Comparison of ENCODE assay signal across 9 mouse cellular contexts in genomic region chr10:80017361-80017760, GRCm38 (mm10). TPM values are rescaled to one million over a fixed set of nuclear protein-coding genes. Genes with fewer than 3 reads are reported as not detected.
DNase-seq lines count a peak whose midpoint lies in the region; ATAC-seq and TF ChIP-seq lines count a peak whose summit lies in the region.
"Had no signal": no experiment of that assay in that cellular context is flagged by ENCODE, and none has a peak within 500 bp of the region (broad histone marks: within the 10 kb centered on the region; RNA-seq: fewer than 3 reads in every experiment).

No protein-coding gene starts in this region.

- TF ChIP-seq POLR2A in bone marrow, adult 2 months (IDR thresholded peaks at IDR 0.05; ENCODE audit: borderline replicate concordance, control insufficient read depth, low read depth, low read length), result no peak
- TF ChIP-seq POLR2A in olfactory bulb, adult 2 months (IDR thresholded peaks at IDR 0.05; ENCODE audit: insufficient read depth, low read depth, low read length), result no peak

- peak overlapping the region; percentile 98 for H3K27ac ChIP-seq in bone marrow, adult 2 months (ENCODE audit: control insufficient read depth, insufficient read depth, low read depth, low read length, poor library complexity)
- H3K27ac ChIP-seq in liver, embryonic 13.5 days, result peak overlapping the region; percentile 84
- H3K27ac ChIP-seq in olfactory bulb, adult 2 months (ENCODE audit: insufficient read depth, low read depth, low read length), result 0 out of 2 replicates have a peak overlapping the region, but pooled peaks have one; percentile 18
- H3K27ac ChIP-seq in forebrain, embryonic 11.5 days (ENCODE audit: low read depth, low read length), result no peak overlapping the region
- H3K27ac ChIP-seq: hindbrain, embryonic 13.5 days had no signal

- no peaks in the 10 kb centered on the region for H3K9me3 ChIP-seq in liver, embryonic 13.5 days (replicated peaks)
- no peaks in the 10 kb centered on the region for H3K9me3 ChIP-seq in forebrain, embryonic 11.5 days (ENCODE audit: control insufficient read depth, low read length)
- H3K9me3 ChIP-seq: hindbrain, embryonic 13.5 days had no signal

- peak overlapping the region; percentile 72 for H3K9ac ChIP-seq in liver, embryonic 13.5 days
- no peak overlapping the region for H3K9ac ChIP-seq in forebrain, embryonic 11.5 days (ENCODE audit: low read length)
- H3K9ac ChIP-seq: hindbrain, embryonic 13.5 days had no signal

- ATAC-seq in liver, embryonic 13.5 days (ENCODE audit: low read depth), result peak; percentile 44
- no peak for ATAC-seq in forebrain, embryonic 11.5 days (replicated peaks; ENCODE audit: low FRiP score)

- peak; percentile 84 to 93 for DNase-seq in CD8-positive naive resting alpha-beta T cell, adult 2 months (ENCODE audit: low read depth in 2 of 2, low spot score in 2 of 2)
- peak; percentile 60 for DNase-seq in liver, embryonic 13.5 days
- DNase-seq in urinary bladder, adult 18-20 months (ENCODE audit: low spot score in 2 of 2), result no peak
- DNase-seq in urinary bladder, postnatal 4 days (ENCODE audit: low spot score in 2 of 2), result no peak
- no peak for DNase-seq in frontal cortex, adult 2 months (ENCODE audit: extremely low spot score in 1 of 2, low spot score in 1 of 2)
- DNase-seq in forebrain, embryonic 11.5 days (ENCODE audit: low spot score), result no peak

- H3K4me2 ChIP-seq in liver, embryonic 13.5 days, result peak overlapping the region; percentile 78
- H3K4me2 ChIP-seq in forebrain, embryonic 11.5 days (ENCODE audit: low read depth, low read length, severe bottlenecking), result no peak overlapping the region
- H3K4me2 ChIP-seq: hindbrain, embryonic 13.5 days had no signal

- 4% methylated on average over 3 of the region's 3 CpGs for WGBS in bone marrow, adult 2 months
- 14% methylated on average over 3 of the region's 3 CpGs for WGBS in liver, embryonic 13.5 days (ENCODE audit: insufficient replicate concordance)
- 85% methylated on average over 3 of the region's 3 CpGs for WGBS in olfactory bulb, adult 2 months
- 81% methylated on average over 3 of the region's 3 CpGs for WGBS in forebrain, embryonic 11.5 days

- H3K4me3 ChIP-seq in bone marrow, adult 2 months (replicated peaks; ENCODE audit: control insufficient read depth, low read depth, low read length), result peak overlapping the region; percentile 92
- H3K4me3 ChIP-seq in liver, embryonic 13.5 days (replicated peaks), result peak overlapping the region; percentile 59
- peak overlapping the region; percentile 0; the same call in 1 of the 2 replicates for H3K4me3 ChIP-seq in olfactory bulb, adult 2 months (ENCODE audit: insufficient read depth, low read depth, low read length)
- no peak overlapping the region for H3K4me3 ChIP-seq in forebrain, embryonic 11.5 days (ENCODE audit: low read depth, low read length)
- H3K4me3 ChIP-seq: hindbrain, embryonic 13.5 days had no signal

- peaks cover 8% of the 10 kb centered on the region for H3K4me1 ChIP-seq in bone marrow, adult 2 months (ENCODE audit: control insufficient read depth, insufficient read depth, low read length)
- peaks cover 72% of the 10 kb centered on the region for H3K4me1 ChIP-seq in liver, embryonic 13.5 days (replicated peaks)
- H3K4me1 ChIP-seq in olfactory bulb, adult 2 months (ENCODE audit: control insufficient read depth, insufficient read depth, low read length), result peaks cover 3% of the 10 kb centered on the region
- peaks cover 5% of the 10 kb centered on the region; the same call in 1 of the 2 replicates for H3K4me1 ChIP-seq in forebrain, embryonic 11.5 days (replicated peaks; ENCODE audit: control insufficient read depth, insufficient read depth, low read length)

- H3K36me3 ChIP-seq in liver, embryonic 13.5 days, result peaks cover 60% of the 10 kb centered on the region
- no peaks in the 10 kb centered on the region for H3K36me3 ChIP-seq in forebrain, embryonic 11.5 days (ENCODE audit: control insufficient read depth, insufficient read depth, low read length)

- no peak for TF ChIP-seq CTCF in bone marrow, adult 2 months (IDR thresholded peaks at IDR 0.05; ENCODE audit: control insufficient read depth, insufficient read depth, low read length)
- TF ChIP-seq CTCF in olfactory bulb, adult 2 months (IDR thresholded peaks at IDR 0.05; ENCODE audit: insufficient read depth, low read depth, low read length), result no peak

- H3K27me3 ChIP-seq in liver, embryonic 13.5 days, result peaks cover 19% of the 10 kb centered on the region
- H3K27me3 ChIP-seq in forebrain, embryonic 11.5 days (ENCODE audit: control insufficient read depth, insufficient read depth, low read length), result peaks cover 30% of the 10 kb centered on the region

RNA-seq across cellular contexts. Expression of gene Arhgap45, which starts 0.9 kb away (rescaled TPM):
- polyA plus RNA-seq in bone marrow, adult 2 months (2011; ENCODE audit: insufficient read depth, insufficient read length, low replicate concordance, missing spikeins), result 111 and 291 TPM in 2 replicates
- polyA plus RNA-seq in liver, embryonic 13.5 days (2015; fragmentation: Nextera tagmentation; extraction: Ambion mirVana), result 14.3 and 14.9 TPM in 2 replicates
- polyA plus RNA-seq in olfactory bulb, adult 2 months (2012; ENCODE audit: insufficient read depth, insufficient read length, low replicate concordance, missing spikeins), result 193 and 203 TPM in 2 replicates
- 5.3 and 7.1 TPM in 2 replicates for polyA plus RNA-seq in frontal cortex, adult 2 months (2012; rRNA removed)
- polyA plus RNA-seq in forebrain, embryonic 11.5 days (2014; fragmentation: Nextera tagmentation; extraction: Ambion mirVana), result 4.6 and 4.9 TPM in 2 replicates

RNA-seq across cellular contexts. Expression of gene Abca7, which starts 21.1 kb away (rescaled TPM):
- 54.3 and 96.9 TPM in 2 replicates for polyA plus RNA-seq in bone marrow, adult 2 months (2011; ENCODE audit: insufficient read depth, insufficient read length, low replicate concordance, missing spikeins)
- 6.3 and 7.4 TPM in 2 replicates for polyA plus RNA-seq in liver, embryonic 13.5 days (2015; fragmentation: Nextera tagmentation; extraction: Ambion mirVana)
- not detected in 2 replicates for polyA plus RNA-seq in olfactory bulb, adult 2 months (2012; ENCODE audit: insufficient read depth, insufficient read length, low replicate concordance, missing spikeins)
- 12.4 and 13.0 TPM in 2 replicates for polyA plus RNA-seq in frontal cortex, adult 2 months (2012; rRNA removed)
- polyA plus RNA-seq in forebrain, embryonic 11.5 days (2014; fragmentation: Nextera tagmentation; extraction: Ambion mirVana), result 3.4 and 3.9 TPM in 2 replicates

RNA-seq across cellular contexts. Expression of gene Polr2e, which starts 22.2 kb away (rescaled TPM):
- 35.6 and 44.5 TPM in 2 replicates for polyA plus RNA-seq in bone marrow, adult 2 months (2011; ENCODE audit: insufficient read depth, insufficient read length, low replicate concordance, missing spikeins)
- 120 and 122 TPM in 2 replicates for polyA plus RNA-seq in liver, embryonic 13.5 days (2015; fragmentation: Nextera tagmentation; extraction: Ambion mirVana)
- not detected in 2 replicates for polyA plus RNA-seq in olfactory bulb, adult 2 months (2012; ENCODE audit: insufficient read depth, insufficient read length, low replicate concordance, missing spikeins)
- 200 and 205 TPM in 2 replicates for polyA plus RNA-seq in frontal cortex, adult 2 months (2012; rRNA removed)
- 217 and 243 TPM in 2 replicates for polyA plus RNA-seq in forebrain, embryonic 11.5 days (2014; fragmentation: Nextera tagmentation; extraction: Ambion mirVana)

RNA-seq across cellular contexts. Expression of gene Cnn2, which starts 29.0 kb away (rescaled TPM):
- 41.7 and 92.4 TPM in 2 replicates for polyA plus RNA-seq in bone marrow, adult 2 months (2011; ENCODE audit: insufficient read depth, insufficient read length, low replicate concordance, missing spikeins)
- 45.8 and 49.6 TPM in 2 replicates for polyA plus RNA-seq in liver, embryonic 13.5 days (2015; fragmentation: Nextera tagmentation; extraction: Ambion mirVana)
- 124 and 250 TPM in 2 replicates for polyA plus RNA-seq in olfactory bulb, adult 2 months (2012; ENCODE audit: insufficient read depth, insufficient read length, low replicate concordance, missing spikeins)
- polyA plus RNA-seq in frontal cortex, adult 2 months (2012; rRNA removed), result 9.8 and 10.4 TPM in 2 replicates
- polyA plus RNA-seq in forebrain, embryonic 11.5 days (2014; fragmentation: Nextera tagmentation; extraction: Ambion mirVana), result 160 and 182 TPM in 2 replicates

RNA-seq across cellular contexts. Expression of gene Gpx4, which starts 29.6 kb away (rescaled TPM):
- polyA plus RNA-seq in bone marrow, adult 2 months (2011; ENCODE audit: insufficient read depth, insufficient read length, low replicate concordance, missing spikeins), result 948 and 2,392 TPM in 2 replicates
- 677 TPM in 2 replicates for polyA plus RNA-seq in liver, embryonic 13.5 days (2015; fragmentation: Nextera tagmentation; extraction: Ambion mirVana)
- not detected in 2 replicates for polyA plus RNA-seq in olfactory bulb, adult 2 months (2012; ENCODE audit: insufficient read depth, insufficient read length, low replicate concordance, missing spikeins)
- 867 and 914 TPM in 2 replicates for polyA plus RNA-seq in frontal cortex, adult 2 months (2012; rRNA removed)
- 506 and 516 TPM in 2 replicates for polyA plus RNA-seq in forebrain, embryonic 11.5 days (2014; fragmentation: Nextera tagmentation; extraction: Ambion mirVana)

Comparison
In these comparisons a context has a peak if more than half of its experiments do, and no peak if none do; other contexts are left out.
1. DNase-seq: peak in CD8-positive naive resting alpha-beta T cell, adult 2 months (2 of 2) and liver, embryonic 13.5 days (single experiment); none in urinary bladder, adult 18-20 months (0 of 2), urinary bladder, postnatal 4 days (0 of 2), frontal cortex, adult 2 months (0 of 2) and forebrain, embryonic 11.5 days (single experiment).
2. RNA of gene Polr2e, which starts 22.2 kb away (polyA plus RNA-seq): 217 to 243 TPM in forebrain, embryonic 11.5 days, 200 to 205 TPM in frontal cortex, adult 2 months, 120 to 122 TPM in liver, embryonic 13.5 days and 35.6 to 44.5 TPM in bone marrow, adult 2 months; not detected in olfactory bulb, adult 2 months; every median in the first group is over 10 times any median in the second.